Mouse (Mus musculus): Measurements from ENCODE around the gene Traf5. TPM values are rescaled to one million over a fixed set of nuclear protein-coding genes. Genes with fewer than 3 reads are reported as not detected.

Traf5 gene
- polyA plus RNA-seq, 1 experiment from 2014 or later, result 5.9 TPM

GRCm38 (mm10) chr1:191977187-191977586 is 115.2 kb downstream of the Traf5 start, which contains the start of gene Rd3:
Gene Rd3 (plus strand): TSS chr1:191977370.
- Histone ChIP-seq H3K4me1 (replicated peaks; ENCODE audit: control insufficient read depth, insufficient read depth, low read length) (no peaks in the 10 kb centered on the region), H3K4me2 (replicated peaks; ENCODE audit: low read depth, low read length) (no peak within 1 kb of the TSS), H3K9me3 (ENCODE audit: control insufficient read depth, low read length) (no peaks in the 10 kb centered on the region), H3K4me3 (ENCODE audit: low read depth, low read length) (no peak within 1 kb of the TSS), H3K36me3 (ENCODE audit: control insufficient read depth, insufficient read depth, low read length) (no peaks in the 10 kb centered on the region), H3K9ac (ENCODE audit: low read depth, low read length) (no peak within 1 kb of the TSS), H3K27me3 (ENCODE audit: control insufficient read depth, insufficient read depth, low read length) (no peaks in the 10 kb centered on the region), H3K27ac (ENCODE audit: low read depth, low read length) (no peak within 1 kb of the TSS)
- ATAC-seq (ENCODE audit: low FRiP score) (no peak), DNase-seq (ENCODE audit: low spot score) (peak; percentile 32)
- WGBS, result 54% methylated on average over 5 of the region's 5 CpGs

GRCm38 (mm10) chr1:191974509-191975405 is 117.6 kb downstream of the Traf5 start:
- Histone ChIP-seq H3K9ac (ENCODE audit: low read depth, low read length) (no peak overlapping the region), H3K9me3 (ENCODE audit: control insufficient read depth, low read length) (no peaks in the 10 kb centered on the region), H3K4me3 (ENCODE audit: low read depth, low read length) (no peak overlapping the region), H3K27me3 (ENCODE audit: control insufficient read depth, insufficient read depth, low read length) (no peaks in the 10 kb centered on the region), H3K36me3 (ENCODE audit: control insufficient read depth, insufficient read depth, low read length) (no peaks in the 10 kb centered on the region), H3K4me1 (replicated peaks; ENCODE audit: control insufficient read depth, insufficient read depth, low read length) (no peaks in the 10 kb centered on the region), H3K27ac (ENCODE audit: low read depth, low read length) (no peak overlapping the region), H3K4me2 (replicated peaks; ENCODE audit: low read depth, low read length) (no peak overlapping the region)
- WGBS, result 75% methylated on average over 13 of the region's 13 CpGs
- DNase-seq (ENCODE audit: low spot score), result no peak
- no peak for ATAC-seq (ENCODE audit: low FRiP score)

DNA sequence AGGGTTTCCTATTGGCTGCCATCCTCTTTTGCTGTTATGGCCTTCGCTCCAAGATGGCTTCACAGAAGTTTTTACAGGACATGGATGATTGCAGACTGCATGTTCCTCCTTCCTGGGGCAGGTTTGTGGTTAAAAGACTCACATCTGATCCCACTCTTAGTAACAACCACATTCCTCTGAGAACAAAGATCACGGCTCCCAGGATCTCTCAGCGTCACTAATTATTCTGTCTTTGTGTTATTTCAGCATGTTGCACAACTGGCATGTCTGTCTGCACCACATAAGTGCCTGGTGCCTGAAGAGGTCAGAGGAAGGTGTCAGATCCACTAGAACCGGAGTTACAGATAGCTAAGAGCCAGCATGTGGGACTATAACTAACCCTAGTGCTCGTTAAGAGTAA is 122.4 kb downstream of the Traf5 start:
- WGBS, result 69% methylated on average over 5 of the region's 5 CpGs

DNA sequence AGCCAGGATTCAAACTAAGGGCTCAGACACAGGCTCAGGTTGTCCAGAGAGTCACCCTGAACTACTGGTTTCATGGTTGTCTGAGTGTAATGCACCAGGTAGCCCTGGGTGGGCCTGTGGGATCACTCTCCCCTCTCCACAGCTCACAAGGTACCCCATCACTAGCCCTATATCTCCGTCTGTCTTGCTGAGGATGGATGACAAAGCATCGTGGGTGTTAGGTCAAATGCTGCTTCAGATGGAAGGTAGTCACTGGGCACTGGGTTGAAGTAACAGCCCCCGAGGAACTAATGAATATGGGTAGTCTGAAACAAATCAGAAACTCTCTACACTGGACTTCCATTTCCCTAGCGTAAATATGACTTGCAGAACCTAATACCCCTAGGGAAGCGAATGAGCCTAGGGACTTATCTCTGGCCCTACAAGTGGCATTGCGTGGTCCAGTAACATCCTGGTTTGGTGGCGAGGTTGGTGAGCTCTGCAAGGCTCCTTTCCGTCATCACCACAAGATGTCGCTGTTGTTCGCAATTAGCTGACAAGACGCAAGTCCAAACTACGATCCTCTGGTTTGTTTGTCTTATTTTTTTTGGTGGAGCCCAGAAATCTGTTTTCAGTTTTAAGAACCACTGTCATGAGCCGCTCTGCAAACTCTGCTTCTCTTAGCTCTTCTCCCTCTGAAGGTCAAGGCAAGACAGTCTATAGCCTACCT is 127.4 kb downstream of the Traf5 start:
- WGBS, result 19% methylated on average over 13 of the region's 13 CpGs
- Histone ChIP-seq H3K9me3 (ENCODE audit: control insufficient read depth, low read length) (no peaks in the 10 kb centered on the region), H3K4me3 (ENCODE audit: low read depth, low read length) (no peak overlapping the region), H3K27me3 (ENCODE audit: control insufficient read depth, insufficient read depth, low read length) (no peaks in the 10 kb centered on the region; the same call in 1 of the 2 replicates), H3K4me2 (replicated peaks; ENCODE audit: low read depth, low read length) (no peak overlapping the region), H3K4me1 (replicated peaks; ENCODE audit: control insufficient read depth, insufficient read depth, low read length) (no peaks in the 10 kb centered on the region), H3K9ac (ENCODE audit: low read depth, low read length) (no peak overlapping the region), H3K27ac (ENCODE audit: low read depth, low read length) (no peak overlapping the region), H3K36me3 (ENCODE audit: control insufficient read depth, insufficient read depth, low read length) (no peaks in the 10 kb centered on the region)
- ATAC-seq (ENCODE audit: low FRiP score), result 0 out of 2 replicates have a peak, but pooled peaks have one; percentile 33
- peak; percentile 88 for DNase-seq (ENCODE audit: low spot score)

More for the DNA sequence above, 122.4 kb downstream of the Traf5 start:
- H3K4me2 ChIP-seq (replicated peaks; ENCODE audit: low read depth, low read length), result no peak overlapping the region
- H3K36me3 ChIP-seq (ENCODE audit: control insufficient read depth, insufficient read depth, low read length), result no peaks in the 10 kb centered on the region
- no peaks in the 10 kb centered on the region for H3K9me3 ChIP-seq (ENCODE audit: control insufficient read depth, low read length)
- no peak for DNase-seq (ENCODE audit: low spot score)
- no peaks in the 10 kb centered on the region; the same call in 1 of the 2 replicates for H3K27me3 ChIP-seq (ENCODE audit: control insufficient read depth, insufficient read depth, low read length)
- H3K9ac ChIP-seq (ENCODE audit: low read depth, low read length), result no peak overlapping the region
- no peak for ATAC-seq (ENCODE audit: low FRiP score)
- H3K27ac ChIP-seq (ENCODE audit: low read depth, low read length), result no peak overlapping the region
- H3K4me1 ChIP-seq (replicated peaks; ENCODE audit: control insufficient read depth, insufficient read depth, low read length), result no peaks in the 10 kb centered on the region
- no peak overlapping the region for H3K4me3 ChIP-seq (ENCODE audit: low read depth, low read length)

- H3K4me1 ChIP-seq (replicated peaks; ENCODE audit: control insufficient read depth, insufficient read depth, low read length), result no peaks in the 10 kb centered on the region
- peak; percentile 40; the same call in 1 of the 2 replicates for ATAC-seq (ENCODE audit: low FRiP score)
- 25% methylated on average over 8 of the region's 8 CpGs for WGBS
- H3K4me2 ChIP-seq (replicated peaks; ENCODE audit: low read depth, low read length), result no peak overlapping the region
- no peak overlapping the region for H3K4me3 ChIP-seq (ENCODE audit: low read depth, low read length)
- no peak overlapping the region for H3K9ac ChIP-seq (ENCODE audit: low read depth, low read length)
- no peaks in the 10 kb centered on the region for H3K9me3 ChIP-seq (ENCODE audit: control insufficient read depth, low read length)
- H3K27me3 ChIP-seq (ENCODE audit: control insufficient read depth, insufficient read depth, low read length), result no peaks in the 10 kb centered on the region; the same call in 1 of the 2 replicates
- no peak overlapping the region for H3K27ac ChIP-seq (ENCODE audit: low read depth, low read length)
- no peaks in the 10 kb centered on the region for H3K36me3 ChIP-seq (ENCODE audit: control insufficient read depth, insufficient read depth, low read length)
- DNase-seq (ENCODE audit: low spot score), result peak; percentile 85
These were observed 128.2 kb downstream of the Traf5 start for GRCm38 (mm10) chr1:191963948-191964772.

GRCm38 (mm10) chr1:191963413-191963812 is 128.9 kb downstream of the Traf5 start:
- DNase-seq (ENCODE audit: low spot score) (no peak), ATAC-seq (ENCODE audit: low FRiP score) (no peak)
- Histone ChIP-seq H3K4me2 (replicated peaks; ENCODE audit: low read depth, low read length) (no peak overlapping the region), H3K27ac (ENCODE audit: low read depth, low read length) (no peak overlapping the region), H3K9ac (ENCODE audit: low read depth, low read length) (no peak overlapping the region), H3K9me3 (ENCODE audit: control insufficient read depth, low read length) (no peaks in the 10 kb centered on the region), H3K4me3 (ENCODE audit: low read depth, low read length) (no peak overlapping the region), H3K4me1 (replicated peaks; ENCODE audit: control insufficient read depth, insufficient read depth, low read length) (no peaks in the 10 kb centered on the region), H3K36me3 (ENCODE audit: control insufficient read depth, insufficient read depth, low read length) (no peaks in the 10 kb centered on the region), H3K27me3 (ENCODE audit: control insufficient read depth, insufficient read depth, low read length) (no peaks in the 10 kb centered on the region; the same call in 1 of the 2 replicates)
- 83% methylated on average over 3 of the region's 3 CpGs for WGBS

DNA sequence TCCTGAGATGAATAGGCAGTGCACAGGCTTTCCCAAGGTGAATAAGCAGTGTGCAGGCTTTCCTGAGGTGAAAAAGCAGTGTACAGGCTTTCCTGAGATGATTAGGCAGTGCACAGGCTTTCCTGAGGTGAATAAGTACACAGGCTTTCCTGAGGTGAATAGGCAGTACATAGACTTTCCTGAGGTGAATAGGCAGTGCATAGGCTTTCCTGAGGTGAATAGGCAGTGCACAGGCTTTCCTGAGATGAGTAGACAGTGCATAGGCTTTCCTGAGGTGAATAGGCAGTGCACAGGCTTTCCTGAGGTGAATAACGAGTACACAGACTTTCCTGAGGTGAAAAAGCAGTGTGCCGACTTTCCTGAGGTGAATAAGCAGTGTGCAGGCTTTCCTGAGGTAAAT is 131.4 kb downstream of the Traf5 start:
- no peak for DNase-seq (ENCODE audit: low spot score)
- ATAC-seq (ENCODE audit: low FRiP score), result no peak
- Histone ChIP-seq H3K9ac (ENCODE audit: low read depth, low read length) (no peak overlapping the region), H3K27ac (ENCODE audit: low read depth, low read length) (no peak overlapping the region), H3K4me2 (replicated peaks; ENCODE audit: low read depth, low read length) (no peak overlapping the region), H3K4me3 (ENCODE audit: low read depth, low read length) (no peak overlapping the region), H3K9me3 (ENCODE audit: control insufficient read depth, low read length) (no peaks in the 10 kb centered on the region), H3K27me3 (ENCODE audit: control insufficient read depth, insufficient read depth, low read length) (no peaks in the 10 kb centered on the region), H3K36me3 (ENCODE audit: control insufficient read depth, insufficient read depth, low read length) (no peaks in the 10 kb centered on the region), H3K4me1 (replicated peaks; ENCODE audit: control insufficient read depth, insufficient read depth, low read length) (no peaks in the 10 kb centered on the region)
- 73% methylated on average over 2 of the region's 2 CpGs for WGBS

GRCm38 (mm10) chr1:191957321-191957720 is 135.0 kb downstream of the Traf5 start:
- ATAC-seq (ENCODE audit: low FRiP score) (no peak), DNase-seq (ENCODE audit: low spot score) (no peak)
- H3K4me1 ChIP-seq (replicated peaks; ENCODE audit: control insufficient read depth, insufficient read depth, low read length), result no peaks in the 10 kb centered on the region
- H3K36me3 ChIP-seq (ENCODE audit: control insufficient read depth, insufficient read depth, low read length), result no peaks in the 10 kb centered on the region
- H3K4me3 ChIP-seq (ENCODE audit: low read depth, low read length), result no peak overlapping the region
- WGBS, result 91% methylated on average over 3 of the region's 3 CpGs
- no peaks in the 10 kb centered on the region for H3K9me3 ChIP-seq (ENCODE audit: control insufficient read depth, low read length)
- no peak overlapping the region for H3K27ac ChIP-seq (ENCODE audit: low read depth, low read length)
- no peaks in the 10 kb centered on the region for H3K27me3 ChIP-seq (ENCODE audit: control insufficient read depth, insufficient read depth, low read length)
- no peak overlapping the region for H3K9ac ChIP-seq (ENCODE audit: low read depth, low read length)
- no peak overlapping the region for H3K4me2 ChIP-seq (replicated peaks; ENCODE audit: low read depth, low read length)

Data from hindbrain, embryonic 11.5 days (tissue).